Mouse (Mus musculus) cerebellum, adult 11-12 months (tissue): ENCODE measurements around the gene Lce1k.
"Not testable (repeated sequence)": the region's sequence is repeated elsewhere in the genome, so short reads cannot be mapped to it uniquely, and the experiment has no call there.

Source experiments
- DNase-seq: peaks from one replicate; pipeline ENCODE4 v3.0.0; 2022

Gene Lce1k

GRCm38 (mm10) chr3:92807791-92808190, at the start of gene Lce1k:
TSS of gene Lce1k (minus strand) at chr3:92807891.
- DNase-seq: no peak

DNA sequence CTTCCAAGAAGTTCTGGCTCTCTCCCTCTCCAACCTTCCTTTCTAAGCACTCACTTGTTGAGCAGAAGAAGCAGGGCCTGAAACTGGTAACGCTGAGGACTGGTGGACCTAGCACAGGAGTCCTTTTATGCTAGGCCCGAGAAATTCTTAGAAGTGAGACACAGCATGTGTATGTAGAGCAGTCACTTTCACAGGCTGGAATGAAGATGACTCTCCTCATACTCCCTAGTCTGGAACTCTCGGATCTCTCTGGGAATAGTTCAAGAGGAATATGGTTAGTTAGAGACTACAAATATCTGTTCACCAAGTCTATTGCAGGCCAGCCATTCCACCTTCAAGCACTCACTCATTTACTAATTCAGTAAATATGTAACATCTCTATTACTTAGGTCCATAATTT, 43.5 kb upstream of the Lce1k start, which contains the start of gene Lce1l:
Gene Lce1l, minus strand, starts transcription at position 101 of the 400 bp plus-strand sequence.
- DNase-seq: no peak

DNA sequence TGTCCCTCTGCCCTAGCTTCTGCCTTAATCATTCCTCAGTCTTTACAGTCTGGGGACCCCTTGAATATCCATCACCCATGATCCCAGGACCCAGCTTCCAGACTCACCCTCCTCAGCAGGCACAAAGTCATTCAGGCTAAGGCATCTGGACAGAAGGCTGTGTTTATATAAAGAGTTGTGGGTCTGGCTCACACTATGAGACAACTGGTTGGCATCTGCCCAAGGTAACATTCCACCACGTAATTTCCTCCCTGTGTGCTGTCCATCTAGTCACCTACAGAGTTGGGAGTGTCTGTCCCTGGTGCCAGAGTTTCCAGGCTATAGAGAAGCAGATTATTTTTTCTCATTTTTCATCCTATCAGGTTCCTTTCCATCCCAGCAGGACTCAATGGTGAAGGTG, 19.4 kb upstream of the Lce1k start, which contains the start of gene Kprp:
Gene Kprp, minus strand, starts transcription at position 140 of the 400 bp plus-strand sequence.
- DNase-seq: no peak

GRCm38 (mm10) chr3:92825808-92826207, 18.1 kb upstream of the Lce1k start:
- no peak for DNase-seq

DNA sequence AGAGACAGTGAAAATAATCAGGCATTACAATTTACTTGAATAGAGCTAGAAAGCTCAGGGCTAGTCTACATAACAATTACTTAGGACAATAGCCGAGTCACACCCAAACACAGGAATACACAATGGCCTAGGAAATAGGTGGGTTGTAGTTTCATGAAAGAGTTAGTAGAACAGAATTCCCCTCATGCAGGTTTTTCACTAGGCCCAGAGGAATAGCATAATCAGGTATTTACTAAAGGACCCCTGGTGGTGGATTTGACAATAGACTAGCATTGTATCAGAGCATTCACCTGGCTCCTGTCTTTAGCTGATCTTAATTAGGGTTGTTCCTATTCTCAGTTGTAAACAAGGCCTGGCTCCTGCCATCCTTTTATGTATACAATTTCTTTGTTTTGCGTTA, 8.3 kb upstream of the Lce1k start:
- DNase-seq: not testable (repeated sequence)

DNA sequence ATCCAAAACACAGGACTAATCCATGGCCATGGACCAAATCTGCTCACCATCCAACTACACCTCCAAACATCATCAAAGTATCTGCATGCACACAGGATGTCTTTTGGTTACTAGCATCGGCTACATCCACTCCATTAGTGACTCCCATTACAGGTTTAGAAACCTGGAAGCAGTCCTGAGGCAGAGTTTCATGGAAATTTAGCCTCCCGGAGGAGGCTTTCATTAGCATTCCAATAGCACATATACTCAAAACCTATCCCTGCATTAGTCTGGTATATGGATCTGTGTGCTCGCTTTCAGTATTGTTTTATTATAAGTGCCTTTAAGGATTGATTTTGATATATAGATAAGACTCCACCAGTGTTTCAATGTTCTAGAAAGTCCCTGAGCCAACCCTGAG, 7.9 kb upstream of the Lce1k start:
- DNase-seq: no peak

- no peak for DNase-seq
Measured at GRCm38 (mm10) chr3:92790414-92790813, 17.3 kb downstream of the Lce1k start, which contains the start of gene Lce1j. TSS of gene Lce1j (minus strand) at chr3:92790514.

DNA sequence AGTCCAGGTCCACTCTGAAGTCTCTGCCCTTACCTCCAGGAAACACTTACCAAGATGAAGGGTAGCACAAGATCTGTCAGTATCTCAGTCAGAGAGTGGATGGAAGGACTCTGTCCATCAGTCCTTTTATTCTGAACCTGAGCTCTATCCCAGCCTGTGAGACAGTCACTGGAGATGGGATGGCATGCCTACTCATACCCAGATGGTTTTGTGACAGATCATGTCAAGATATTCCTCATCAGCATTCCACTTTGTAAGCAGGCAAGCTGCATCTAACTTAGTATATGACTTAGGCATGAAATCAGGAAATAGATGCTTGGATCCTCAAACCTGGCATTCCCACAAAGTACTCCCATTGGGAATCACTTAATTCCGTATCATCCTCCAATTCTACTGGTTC, 28.9 kb downstream of the Lce1k start, which contains the start of gene Lce1i:
Gene Lce1i, minus strand, starts transcription at position 101 of the 400 bp plus-strand sequence.
- DNase-seq: no peak

DNA sequence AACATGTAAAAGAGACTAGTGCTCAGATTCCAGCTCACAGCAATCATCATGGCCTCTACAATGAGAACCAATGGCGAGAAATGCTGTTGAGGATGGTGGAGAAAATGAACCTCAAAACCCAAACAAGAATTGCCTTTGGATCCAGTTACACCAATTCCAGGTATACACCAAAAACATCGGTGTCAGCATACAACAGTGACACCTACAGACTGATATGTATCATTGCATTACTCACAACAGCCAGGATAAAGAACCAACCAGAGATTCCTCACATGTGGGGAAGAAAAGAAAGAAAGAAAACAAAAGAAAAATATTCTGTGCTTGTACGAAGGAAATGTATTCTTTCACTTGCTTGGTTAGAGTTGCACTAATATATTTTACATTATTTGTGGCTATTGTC, 36.1 kb downstream of the Lce1k start:
- DNase-seq: no peak

DNA sequence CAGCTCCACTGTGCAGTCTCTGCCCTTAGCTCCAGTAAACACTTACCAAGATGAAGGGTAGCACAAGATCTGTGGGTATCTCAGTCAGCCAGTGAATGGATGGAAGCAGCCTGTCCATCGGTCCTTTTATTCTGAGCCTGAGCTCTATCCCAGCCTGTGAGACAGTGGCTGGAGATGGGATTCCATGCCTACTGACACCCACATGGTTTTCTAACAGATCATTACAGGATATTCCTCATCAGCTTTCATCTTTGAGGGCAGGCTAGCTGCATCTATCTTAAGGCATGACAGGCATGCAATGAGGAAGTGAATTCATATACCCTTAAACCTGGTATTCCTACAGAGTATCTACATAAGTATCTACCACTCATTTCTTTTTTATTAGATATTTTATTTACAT, 42.7 kb downstream of the Lce1k start, which contains the start of gene Lce1h:
Gene Lce1h, minus strand, starts transcription at position 101 of the 400 bp plus-strand sequence.
- DNase-seq: no peak
